Mouse (Mus musculus): Measurements from ENCODE around the gene Gda. TPM values are rescaled to one million over a fixed set of nuclear protein-coding genes. Genes with fewer than 3 reads are reported as not detected.

Gene Gda
- polyA plus RNA-seq, 1 experiment, result not detected

DNA sequence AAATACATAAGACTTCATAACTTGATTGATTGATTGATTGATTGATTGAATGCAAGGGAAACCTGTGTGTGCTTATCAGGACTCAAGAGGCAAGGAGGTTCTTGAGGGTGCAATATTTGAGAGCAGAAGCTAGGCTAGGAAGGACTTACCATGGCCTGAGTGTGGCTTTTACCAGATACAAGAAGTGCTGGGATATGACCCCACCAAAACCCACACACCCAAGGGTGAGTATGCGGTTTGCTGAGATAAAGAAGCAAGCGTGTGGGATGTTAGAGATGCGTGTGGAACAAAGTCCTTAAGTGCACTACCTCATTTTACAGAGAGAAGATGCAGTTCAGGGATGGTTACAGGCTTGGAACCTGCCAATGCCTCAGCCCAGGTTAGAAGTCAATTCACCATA, 41.0 kb downstream of the Gda start:
- no peaks in the 10 kb centered on the region for H3K9me3 ChIP-seq (ENCODE audit: control insufficient read depth, low read length)
- no peak for TF ChIP-seq TAL1 (IDR thresholded peaks at IDR 0.05; ENCODE audit: low read length)
- no peak for TF ChIP-seq GATA1 (IDR thresholded peaks at IDR 0.05; ENCODE audit: low read length)
- no peak overlapping the region for H3K4me3 ChIP-seq (replicated peaks)
- no peaks in the 10 kb centered on the region for H3K36me3 ChIP-seq (ENCODE audit: control insufficient read depth)
- no peaks in the 10 kb centered on the region for H3K27me3 ChIP-seq (ENCODE audit: control insufficient read depth)
- no peaks in the 10 kb centered on the region for H3K4me1 ChIP-seq (ENCODE audit: control insufficient read depth)

DNA sequence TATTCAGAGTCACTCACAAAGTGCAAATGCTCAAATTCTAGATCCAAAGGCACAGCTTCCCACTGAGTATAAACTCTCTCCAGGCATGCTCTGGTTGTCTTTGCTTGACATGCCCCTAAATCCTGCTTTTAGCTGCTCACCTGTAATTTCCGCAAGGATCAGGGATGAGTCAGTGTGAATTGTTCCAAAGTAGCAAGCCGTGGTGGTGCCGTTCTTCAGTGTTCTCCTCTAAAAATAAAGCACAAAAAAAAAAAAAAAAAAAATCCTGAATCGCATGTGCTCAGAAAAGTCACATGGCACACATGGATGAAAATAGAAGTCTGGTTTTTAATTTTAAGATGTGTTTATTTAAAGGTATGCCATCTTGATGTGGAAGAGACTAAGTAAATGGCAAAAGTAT, 47.9 kb downstream of the Gda start:
- Histone ChIP-seq H3K4me1 (ENCODE audit: control insufficient read depth) (peaks cover 3% of the 10 kb centered on the region; the same call in 1 of the 2 replicates), H3K9me3 (ENCODE audit: control insufficient read depth, low read length) (no peaks in the 10 kb centered on the region), H3K36me3 (ENCODE audit: control insufficient read depth) (no peaks in the 10 kb centered on the region), H3K4me3 (replicated peaks) (no peak overlapping the region), H3K27me3 (ENCODE audit: control insufficient read depth) (no peaks in the 10 kb centered on the region)
- TF ChIP-seq TAL1 (IDR thresholded peaks at IDR 0.05; ENCODE audit: low read length) (no peak), GATA1 (IDR thresholded peaks at IDR 0.05; ENCODE audit: low read length) (no peak)

GRCm38 (mm10) chr19:21423731-21424130, 49.5 kb downstream of the Gda start:
- TF ChIP-seq GATA1 (IDR thresholded peaks at IDR 0.05; ENCODE audit: low read length) (no peak), TAL1 (IDR thresholded peaks at IDR 0.05; ENCODE audit: low read length) (no peak)
- Histone ChIP-seq H3K4me3 (replicated peaks) (no peak overlapping the region), H3K4me1 (ENCODE audit: control insufficient read depth) (peaks cover 3% of the 10 kb centered on the region; the same call in 1 of the 2 replicates), H3K27me3 (ENCODE audit: control insufficient read depth) (no peaks in the 10 kb centered on the region), H3K9me3 (ENCODE audit: control insufficient read depth, low read length) (no peaks in the 10 kb centered on the region), H3K36me3 (ENCODE audit: control insufficient read depth) (no peaks in the 10 kb centered on the region)

DNA sequence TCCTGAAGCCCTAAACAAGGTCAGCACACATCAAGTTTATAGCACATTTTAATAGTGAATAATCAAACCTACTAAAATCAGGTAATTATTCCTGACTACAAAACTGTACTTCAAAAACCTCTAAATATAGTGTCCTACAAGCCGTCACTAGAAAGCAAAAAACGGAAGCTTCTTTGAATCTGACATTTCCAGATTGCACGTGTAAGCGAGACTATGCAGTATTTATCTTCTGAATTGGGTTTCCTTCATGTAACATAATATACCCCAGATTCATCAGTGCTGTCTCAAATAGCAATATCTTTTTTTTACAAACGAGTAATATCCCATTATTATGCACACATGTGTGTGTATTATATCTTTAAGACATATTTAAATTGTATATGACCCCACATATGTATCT, 54.8 kb downstream of the Gda start:
- no peak for TF ChIP-seq GATA1 (IDR thresholded peaks at IDR 0.05; ENCODE audit: low read length)
- no peak for TF ChIP-seq TAL1 (IDR thresholded peaks at IDR 0.05; ENCODE audit: low read length)
- Histone ChIP-seq H3K4me1 (ENCODE audit: control insufficient read depth) (no peaks in the 10 kb centered on the region), H3K9me3 (ENCODE audit: control insufficient read depth, low read length) (no peaks in the 10 kb centered on the region), H3K36me3 (ENCODE audit: control insufficient read depth) (no peaks in the 10 kb centered on the region), H3K4me3 (replicated peaks) (no peak overlapping the region), H3K27me3 (ENCODE audit: control insufficient read depth) (no peaks in the 10 kb centered on the region)

- no peaks in the 10 kb centered on the region for H3K9me3 ChIP-seq (ENCODE audit: control insufficient read depth, low read length)
- no peak overlapping the region for H3K4me3 ChIP-seq (replicated peaks)
- H3K4me1 ChIP-seq (ENCODE audit: control insufficient read depth), result no peaks in the 10 kb centered on the region
- TF ChIP-seq GATA1 (IDR thresholded peaks at IDR 0.05; ENCODE audit: low read length), result no peak
- TF ChIP-seq TAL1 (IDR thresholded peaks at IDR 0.05; ENCODE audit: low read length), result no peak
- H3K27me3 ChIP-seq (ENCODE audit: control insufficient read depth), result no peaks in the 10 kb centered on the region
- no peaks in the 10 kb centered on the region for H3K36me3 ChIP-seq (ENCODE audit: control insufficient read depth)
Measured at GRCm38 (mm10) chr19:21415377-21415776, 57.9 kb downstream of the Gda start.

DNA sequence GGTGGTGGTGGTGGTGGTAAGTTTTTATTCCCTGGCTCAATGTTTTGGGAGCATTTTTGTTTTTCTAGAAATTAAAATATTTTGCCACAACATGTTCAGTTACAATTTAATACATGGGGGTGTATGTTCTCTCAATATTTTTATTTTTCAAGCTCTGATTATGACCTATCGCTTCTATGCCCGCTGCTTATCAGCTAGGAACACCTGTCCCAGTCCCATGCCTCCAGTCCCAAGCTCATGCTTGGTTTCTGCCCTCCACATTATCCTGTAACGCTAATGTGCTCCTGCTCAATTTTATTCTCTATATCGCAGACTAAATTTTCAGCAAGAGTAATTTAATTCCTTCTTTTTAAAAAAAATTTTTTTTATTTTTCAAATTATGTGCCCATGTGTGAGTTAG, 64.1 kb downstream of the Gda start:
- Histone ChIP-seq H3K36me3 (ENCODE audit: control insufficient read depth) (no peaks in the 10 kb centered on the region), H3K27me3 (ENCODE audit: control insufficient read depth) (no peaks in the 10 kb centered on the region), H3K4me3 (replicated peaks) (no peak overlapping the region), H3K9me3 (ENCODE audit: control insufficient read depth, low read length) (no peaks in the 10 kb centered on the region), H3K4me1 (ENCODE audit: control insufficient read depth) (peaks cover 13% of the 10 kb centered on the region)
- TF ChIP-seq TAL1 (IDR thresholded peaks at IDR 0.05; ENCODE audit: low read length) (0 out of 3 replicates have a peak, but pooled peaks have one; percentile 27), GATA1 (IDR thresholded peaks at IDR 0.05; ENCODE audit: low read length) (no peak)

DNA sequence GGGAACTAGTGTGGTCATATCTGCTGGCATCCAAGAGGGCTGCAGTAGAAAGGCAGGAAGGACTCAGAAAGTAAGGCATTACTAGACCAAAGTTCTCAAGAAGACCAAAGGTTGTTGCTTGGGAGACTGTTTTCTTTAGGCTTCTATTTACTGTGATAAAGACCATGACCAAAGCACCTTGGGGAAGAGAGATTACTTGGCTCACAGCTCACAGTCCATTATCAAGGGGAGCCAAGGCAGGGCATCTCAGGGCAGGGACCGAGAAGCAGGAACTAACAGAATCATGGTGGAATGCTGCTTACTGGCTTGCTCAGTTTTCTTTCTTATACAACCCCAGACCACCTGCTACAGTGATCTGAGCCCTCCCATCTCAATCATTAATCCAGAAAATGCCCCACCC, 65.9 kb downstream of the Gda start:
- Histone ChIP-seq H3K4me1 (ENCODE audit: control insufficient read depth) (peaks cover 13% of the 10 kb centered on the region), H3K4me3 (replicated peaks) (no peak overlapping the region), H3K36me3 (ENCODE audit: control insufficient read depth) (no peaks in the 10 kb centered on the region)

DNA sequence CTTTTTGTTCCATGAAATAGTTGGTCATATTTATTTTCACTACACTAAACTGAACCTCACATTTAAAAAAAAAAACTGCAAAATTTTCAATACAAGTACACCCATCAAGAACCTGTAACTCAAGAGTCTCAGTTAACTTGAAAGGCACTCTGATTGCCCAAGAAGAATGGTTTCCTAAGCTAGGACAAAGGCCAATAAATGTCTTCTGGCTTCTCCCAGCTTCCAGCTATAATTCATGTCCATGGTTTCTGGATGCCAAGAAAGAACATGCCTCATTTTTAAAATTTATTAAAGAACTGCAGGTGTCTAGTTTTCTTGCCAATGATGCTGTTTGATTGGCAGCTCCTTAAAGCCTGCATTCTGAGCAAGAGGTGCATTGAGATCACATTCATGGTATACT, 75.3 kb downstream of the Gda start:
- Histone ChIP-seq H3K9me3 (ENCODE audit: control insufficient read depth, low read length) (no peaks in the 10 kb centered on the region), H3K4me1 (ENCODE audit: control insufficient read depth) (no peaks in the 10 kb centered on the region), H3K4me3 (replicated peaks) (no peak overlapping the region), H3K36me3 (ENCODE audit: control insufficient read depth) (no peaks in the 10 kb centered on the region), H3K27me3 (ENCODE audit: control insufficient read depth) (no peaks in the 10 kb centered on the region)
- TF ChIP-seq TAL1 (IDR thresholded peaks at IDR 0.05; ENCODE audit: low read length), result no peak
- TF ChIP-seq GATA1 (IDR thresholded peaks at IDR 0.05; ENCODE audit: low read length), result no peak

More for the DNA sequence above, 65.9 kb downstream of the Gda start:
- TF ChIP-seq GATA1 (IDR thresholded peaks at IDR 0.05; ENCODE audit: low read length) (no peak), TAL1 (IDR thresholded peaks at IDR 0.05; ENCODE audit: low read length) (no peak)
- Histone ChIP-seq H3K9me3 (ENCODE audit: control insufficient read depth, low read length) (no peaks in the 10 kb centered on the region), H3K27me3 (ENCODE audit: control insufficient read depth) (no peaks in the 10 kb centered on the region)

GRCm38 (mm10) chr19:21396364-21396763, 76.9 kb downstream of the Gda start:
- Histone ChIP-seq H3K27me3 (ENCODE audit: control insufficient read depth) (no peaks in the 10 kb centered on the region), H3K36me3 (ENCODE audit: control insufficient read depth) (no peaks in the 10 kb centered on the region), H3K4me3 (replicated peaks) (no peak overlapping the region), H3K4me1 (ENCODE audit: control insufficient read depth) (no peaks in the 10 kb centered on the region), H3K9me3 (ENCODE audit: control insufficient read depth, low read length) (no peaks in the 10 kb centered on the region)
- TF ChIP-seq GATA1 (IDR thresholded peaks at IDR 0.05; ENCODE audit: low read length) (no peak), TAL1 (IDR thresholded peaks at IDR 0.05; ENCODE audit: low read length) (no peak)

DNA sequence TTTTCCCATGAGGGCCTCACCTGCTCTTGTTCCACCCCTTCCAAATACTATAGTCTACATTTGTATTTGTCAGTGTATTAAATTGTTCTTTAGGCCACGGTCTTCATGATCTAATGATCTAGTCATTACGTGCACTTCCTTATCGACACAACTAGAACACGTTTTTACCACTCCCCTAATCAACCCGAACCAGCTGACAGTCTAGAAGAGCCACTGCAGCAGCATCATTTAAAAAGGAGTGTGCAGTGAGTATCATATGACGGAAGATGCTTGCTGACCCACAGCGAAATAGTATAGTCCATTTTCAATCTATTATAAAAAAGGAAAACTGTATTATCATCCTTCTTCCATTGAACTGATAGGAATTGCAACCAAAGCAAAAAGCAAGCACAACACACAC, 82.3 kb downstream of the Gda start:
- H3K4me3 ChIP-seq (replicated peaks), result no peak overlapping the region

More for the DNA sequence above, 82.3 kb downstream of the Gda start:
- H3K9me3 ChIP-seq (ENCODE audit: control insufficient read depth, low read length), result no peaks in the 10 kb centered on the region
- H3K4me1 ChIP-seq (ENCODE audit: control insufficient read depth), result no peaks in the 10 kb centered on the region
- TF ChIP-seq TAL1 (IDR thresholded peaks at IDR 0.05; ENCODE audit: low read length) (no peak), GATA1 (IDR thresholded peaks at IDR 0.05; ENCODE audit: low read length) (no peak)
- no peaks in the 10 kb centered on the region for H3K27me3 ChIP-seq (ENCODE audit: control insufficient read depth)
- no peaks in the 10 kb centered on the region for H3K36me3 ChIP-seq (ENCODE audit: control insufficient read depth)

All from erythroblast, embryonic 14.5 days (primary cell).